Mouse (Mus musculus) adrenal gland, adult 8-10 months (tissue): ENCODE data around the gene Vegfc. TPM values are rescaled to one million over a fixed set of nuclear protein-coding genes. Genes with fewer than 3 reads are reported as not detected.

ENCODE experiments used
- DNase-seq: peaks from one replicate; pipeline ENCODE4 v3.0.0; 2022
- total RNA-seq, 4 experiments: library from RNA; stranded (reverse); gene quantifications; 2 replicates each; pipeline ENCODE4 v1.2.4; 2022

The Vegfc gene
- total RNA-seq: 1 to 10 TPM; 2.0 to 5.5 (median 3.7) TPM

DNA sequence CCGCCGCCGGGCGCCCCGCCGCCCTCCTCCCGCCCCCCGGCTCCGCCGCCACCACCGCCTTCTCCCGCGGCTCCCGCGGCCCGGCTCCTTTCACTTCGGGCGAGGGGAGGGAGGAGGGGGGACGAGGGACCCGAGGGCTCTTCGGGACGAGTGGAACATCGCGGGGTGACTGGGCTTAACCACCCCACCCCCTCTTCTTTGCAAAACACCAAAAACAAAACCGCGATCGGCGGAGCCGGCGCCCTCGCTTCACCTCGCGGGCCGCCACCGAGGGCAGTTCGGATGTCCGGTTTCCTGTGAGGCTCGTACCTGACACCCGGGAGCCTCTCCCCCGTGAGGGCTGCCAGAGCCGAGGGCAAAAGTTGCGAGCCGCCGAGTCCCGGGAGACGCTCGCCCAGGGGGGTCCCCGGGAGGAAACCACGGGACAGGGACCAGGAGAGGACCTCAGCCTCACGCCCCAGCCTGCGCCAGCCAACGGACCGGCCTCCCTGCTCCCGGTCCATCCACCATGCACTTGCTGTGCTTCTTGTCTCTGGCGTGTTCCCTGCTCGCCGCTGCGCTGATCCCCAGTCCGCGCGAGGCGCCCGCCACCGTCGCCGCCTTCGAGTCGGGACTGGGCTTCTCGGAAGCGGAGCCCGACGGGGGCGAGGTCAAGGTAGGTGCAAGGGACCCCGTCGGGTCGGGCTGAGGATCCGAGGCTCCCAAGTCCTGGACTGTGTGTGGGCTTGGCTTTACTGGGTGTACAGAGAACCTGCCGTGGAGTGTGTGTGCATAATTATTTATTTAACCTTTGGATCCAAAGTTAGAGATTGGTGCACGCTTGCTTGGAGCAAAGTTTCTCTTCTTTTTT is at the start of gene Vegfc:
Vegfc (plus strand) TSS at position 336 of the 850 bp plus-strand sequence.
- peak; percentile 26 for DNase-seq

GRCm38 (mm10) chr8:54034584-54034983 is 42.8 kb upstream of the Vegfc start:
- no peak for DNase-seq

GRCm38 (mm10) chr8:54042601-54043000 is 34.8 kb upstream of the Vegfc start:
- DNase-seq: no peak

GRCm38 (mm10) chr8:54043468-54043867 is 33.9 kb upstream of the Vegfc start:
- no peak for DNase-seq

- DNase-seq: no peak
Observed at GRCm38 (mm10) chr8:54053210-54053609, 24.2 kb upstream of the Vegfc start.

DNA sequence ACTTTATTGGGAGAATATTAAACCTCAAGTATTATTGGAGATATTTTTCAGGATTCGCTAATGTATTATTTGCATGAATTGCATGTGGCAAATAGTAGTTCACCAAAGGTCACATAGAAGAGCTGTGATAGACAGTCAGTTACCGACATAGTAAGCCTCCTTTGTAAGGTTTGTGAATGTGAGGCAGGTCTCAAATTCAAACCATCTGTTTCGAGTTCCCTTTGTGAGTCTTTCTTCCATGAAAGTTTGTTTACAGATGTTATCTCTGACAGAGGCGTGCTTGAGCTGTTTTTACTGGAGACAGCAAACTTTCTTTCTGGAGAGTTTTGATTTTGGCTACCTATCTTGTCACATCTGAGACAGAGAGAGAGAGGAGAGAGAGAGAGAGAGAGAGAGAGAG is 11.9 kb upstream of the Vegfc start:
- DNase-seq: no peak

GRCm38 (mm10) chr8:54076301-54076700 is 1.1 kb upstream of the Vegfc start:
- DNase-seq: no peak

DNA sequence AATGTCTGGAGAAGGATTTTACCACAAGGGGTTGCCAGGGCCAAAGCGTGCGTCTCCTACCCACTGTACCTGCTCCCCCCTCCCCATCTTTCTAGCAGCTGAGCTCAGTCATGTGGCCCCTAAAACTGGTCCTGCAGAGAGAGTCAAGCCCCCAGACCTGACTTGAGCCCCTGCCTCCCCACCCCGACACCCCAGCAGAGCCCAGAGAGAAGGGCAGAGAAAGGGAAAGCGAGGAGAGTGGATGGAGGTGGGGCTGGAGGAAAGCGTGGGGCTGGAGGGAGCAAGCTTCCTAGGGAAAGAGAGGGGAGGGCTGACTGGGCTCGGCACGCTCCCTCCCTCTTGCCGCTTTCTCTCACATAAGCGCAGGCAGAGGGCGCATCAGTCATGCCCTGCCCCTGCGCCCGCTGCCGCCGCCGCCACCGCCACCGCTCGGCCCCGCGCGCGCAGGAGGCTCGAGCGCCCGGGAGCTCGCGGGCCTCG is 575 bp upstream of the Vegfc start:
- peak; percentile 33 for DNase-seq

DNA sequence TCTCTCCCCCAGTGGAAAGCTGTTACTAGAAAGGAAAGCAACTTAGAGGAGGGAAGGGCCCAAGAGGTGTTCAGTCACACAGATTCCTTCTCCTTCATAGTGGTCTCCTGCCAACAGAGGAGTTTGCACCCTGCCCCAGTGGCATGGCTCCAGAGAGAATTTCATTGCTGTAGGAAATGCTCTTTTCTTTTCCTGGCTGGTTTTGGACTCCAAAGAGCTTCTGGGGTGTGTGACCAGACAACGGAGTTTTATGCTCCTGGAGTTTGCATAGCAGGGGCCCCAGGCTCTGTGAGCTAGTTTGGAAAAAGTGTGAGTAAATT is 675 bp downstream of the Vegfc start:
- DNase-seq: no peak

- DNase-seq: no peak
Observed at GRCm38 (mm10) chr8:54079001-54079400, 1.6 kb downstream of the Vegfc start.

GRCm38 (mm10) chr8:54079601-54080000 is 2.2 kb downstream of the Vegfc start:
- DNase-seq: no peak

DNA sequence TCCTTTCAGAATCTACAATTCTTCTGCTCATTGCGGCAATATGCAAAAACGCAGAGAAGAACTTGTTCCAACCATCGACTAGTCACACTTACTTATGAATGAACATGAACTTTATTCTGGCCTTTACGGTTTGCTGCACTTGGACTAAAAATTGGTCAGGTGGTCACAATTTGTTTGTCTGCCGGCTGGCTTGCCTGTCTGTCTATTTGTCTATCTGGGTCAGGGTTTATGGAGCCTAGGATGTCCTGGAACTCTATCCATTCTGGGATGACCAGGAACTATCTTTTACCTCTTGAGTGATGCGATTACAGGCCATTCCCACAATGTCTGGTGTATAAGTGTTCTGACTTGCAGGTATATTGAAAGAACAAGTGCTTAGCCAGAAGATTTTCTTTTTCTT is 8.5 kb downstream of the Vegfc start:
- DNase-seq: no peak

- DNase-seq: no peak
Observed at GRCm38 (mm10) chr8:54087114-54087513, 9.7 kb downstream of the Vegfc start.

DNA sequence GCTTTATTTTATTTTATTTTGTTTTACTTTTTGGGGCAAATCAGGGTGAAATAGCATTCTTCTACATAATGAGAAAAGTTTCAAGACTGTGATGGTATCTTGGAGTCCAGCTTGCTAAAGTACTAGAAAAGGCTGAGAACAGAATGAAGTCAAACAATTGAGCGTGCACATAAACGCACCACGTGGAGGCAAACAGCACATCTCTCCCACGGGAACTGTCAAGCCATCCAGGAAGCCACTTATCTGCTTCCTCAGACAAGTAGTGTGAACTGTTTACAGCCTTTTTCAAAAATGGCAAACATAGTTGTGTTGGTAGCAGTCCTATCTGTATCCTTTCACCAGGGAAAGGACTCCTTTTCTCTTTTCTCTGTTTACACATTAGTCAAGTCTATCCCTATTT is 11.8 kb downstream of the Vegfc start:
- no peak for DNase-seq

GRCm38 (mm10) chr8:54089901-54090300 is 12.5 kb downstream of the Vegfc start:
- no peak for DNase-seq

- DNase-seq: no peak
Observed at GRCm38 (mm10) chr8:54100058-54100457, 22.7 kb downstream of the Vegfc start.

- DNase-seq: no peak
Observed at GRCm38 (mm10) chr8:54114581-54114980, 37.2 kb downstream of the Vegfc start.

- no peak for DNase-seq
Observed at GRCm38 (mm10) chr8:54120115-54120514, 42.7 kb downstream of the Vegfc start.

DNA sequence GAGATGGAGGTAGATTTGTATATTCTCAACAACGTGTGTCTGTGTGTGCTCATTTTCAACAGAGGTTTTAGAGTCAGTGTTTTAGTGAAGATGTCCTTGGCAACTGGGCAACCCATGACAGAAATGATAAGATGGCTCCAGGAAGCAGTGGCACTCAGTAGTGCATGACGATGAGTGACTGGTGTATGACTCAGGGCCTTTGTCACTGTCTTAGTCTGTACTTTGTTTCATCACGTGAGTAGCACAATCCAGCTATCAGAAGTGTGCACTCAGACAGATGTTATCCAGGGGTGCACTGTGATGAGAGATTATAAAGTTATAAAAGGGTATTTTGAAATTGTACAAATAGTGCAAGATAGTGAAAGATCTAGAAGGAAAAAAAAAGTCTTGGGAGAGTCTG is 44.5 kb downstream of the Vegfc start:
- DNase-seq: peak; percentile 25

DNA sequence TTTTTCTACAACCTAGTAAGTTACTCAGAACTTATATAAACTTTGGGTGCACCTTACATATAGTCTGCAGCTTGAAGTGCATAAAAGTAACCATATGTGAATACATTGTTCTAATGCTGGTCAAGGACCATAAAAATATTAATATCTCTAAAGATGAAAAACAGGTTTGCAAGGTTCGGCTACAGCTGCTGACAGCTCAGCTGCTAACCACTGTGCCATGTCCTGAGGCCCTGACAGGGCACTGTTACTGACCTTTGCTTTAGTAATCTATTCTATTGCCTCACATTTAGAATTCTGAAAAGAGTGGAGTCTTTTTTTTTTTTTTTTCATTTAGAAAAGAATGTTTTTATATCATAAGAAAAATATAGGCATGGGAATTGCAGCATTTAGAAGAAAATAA is 44.9 kb downstream of the Vegfc start:
- no peak for DNase-seq

GRCm38 (mm10) chr8:54130558-54130957 is 53.2 kb downstream of the Vegfc start:
- DNase-seq: no peak

DNA sequence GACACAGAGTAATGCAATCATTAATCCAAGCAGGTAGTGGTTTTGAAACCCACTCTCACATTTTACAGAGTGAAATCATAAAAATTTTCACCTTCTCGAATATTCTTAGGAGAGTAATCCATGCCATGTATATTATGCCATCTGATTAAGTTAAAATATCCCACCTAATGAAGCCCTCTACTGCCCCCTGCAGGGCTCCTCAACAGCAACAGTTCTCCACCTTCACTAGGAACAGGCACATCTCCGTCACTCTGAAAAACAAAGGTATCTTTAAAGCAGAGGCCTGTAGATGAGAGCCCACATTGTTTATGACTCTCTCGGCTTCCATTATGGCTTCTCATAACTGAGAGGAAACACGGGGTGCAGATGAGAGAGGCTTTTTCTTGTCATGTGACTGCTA is 75.8 kb downstream of the Vegfc start:
- peak; percentile 18 for DNase-seq

- DNase-seq: no peak
Observed at GRCm38 (mm10) chr8:54163505-54163904, 86.1 kb downstream of the Vegfc start.

- no peak for DNase-seq
Observed at GRCm38 (mm10) chr8:54185336-54185735, 107.9 kb downstream of the Vegfc start.

GRCm38 (mm10) chr8:54185927-54186326 is 108.5 kb downstream of the Vegfc start:
- DNase-seq: no peak
